Mouse (Mus musculus) brain, adult 2 months (tissue): ENCODE measurements around the gene Rngtt.
A peak's percentile ranks its signal among the peaks of the same experiment; 100 is the strongest.
"Not testable (repeated sequence)": the region's sequence is repeated elsewhere in the genome, so short reads cannot be mapped to it uniquely, and the experiment has no call there.

Experiments
- DNase-seq: peaks from one replicate; pipeline ENCODE4 v3.0.0; 2011; ENCODE audit warnings: low read depth, low spot score

Gene Rngtt

DNA sequence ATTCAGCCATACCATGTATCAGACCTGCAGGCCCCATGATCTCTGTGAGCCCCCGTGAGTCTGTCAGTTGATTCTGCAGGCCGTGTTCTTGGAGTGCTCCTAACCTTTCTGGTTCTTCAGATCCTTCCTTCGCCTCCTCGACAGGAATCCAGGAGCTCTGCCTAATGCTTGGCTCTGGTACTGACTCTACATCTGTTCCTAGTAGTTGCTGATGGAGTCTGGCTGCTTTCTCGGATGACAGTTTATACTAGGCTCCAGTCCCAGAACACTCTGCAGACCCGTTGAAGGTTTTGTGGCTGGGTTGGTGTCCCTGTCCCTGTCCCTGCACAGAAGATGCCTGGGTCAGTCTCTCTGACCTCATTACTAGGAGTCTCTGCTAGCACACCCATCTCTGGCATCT lies 131.8 kb downstream of the Rngtt start:
- DNase-seq = peak; percentile 52

DNA sequence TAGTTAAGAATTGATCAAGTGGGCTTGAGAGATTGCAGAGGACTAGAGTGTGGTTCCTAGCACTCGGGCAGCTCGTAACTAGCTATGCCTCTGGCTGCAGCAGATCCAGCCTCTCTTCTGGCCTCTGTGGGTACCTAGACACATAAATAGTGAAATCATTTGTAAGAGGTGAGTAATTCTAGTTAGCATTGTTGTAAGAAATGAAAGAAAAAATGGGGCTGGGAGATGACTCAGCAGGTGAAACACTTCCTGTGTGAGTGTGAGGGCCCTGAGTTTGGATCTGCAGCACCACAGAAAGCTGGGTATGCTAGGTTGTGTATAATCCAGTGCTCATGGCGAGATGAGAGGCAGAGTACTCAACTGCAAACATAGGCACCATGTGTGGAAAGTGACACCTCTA lies 136.2 kb downstream of the Rngtt start:
- DNase-seq = no peak

GRCm38 (mm10) chr4:33446881-33447280 lies 136.8 kb downstream of the Rngtt start:
- DNase-seq = no peak

DNA sequence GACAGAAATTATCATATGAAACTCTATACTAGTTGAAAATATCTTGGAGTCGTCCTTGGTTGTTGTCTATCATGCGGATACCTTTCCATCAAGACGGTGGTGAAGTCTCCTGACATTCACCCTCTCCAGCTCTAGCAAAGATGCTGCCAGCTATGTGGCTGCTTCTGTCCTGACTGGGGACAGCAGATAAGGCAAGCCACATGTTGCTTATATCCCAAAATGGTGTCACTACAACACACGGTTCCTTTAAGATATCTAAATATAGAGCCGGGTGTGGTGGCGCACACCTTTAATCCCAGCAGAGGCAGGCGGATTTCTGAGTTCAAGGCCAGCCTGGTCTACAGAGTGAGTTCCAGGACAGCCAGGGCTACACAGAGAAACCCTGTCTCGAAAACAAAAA lies 140.2 kb downstream of the Rngtt start:
- not testable (repeated sequence) for DNase-seq

DNA sequence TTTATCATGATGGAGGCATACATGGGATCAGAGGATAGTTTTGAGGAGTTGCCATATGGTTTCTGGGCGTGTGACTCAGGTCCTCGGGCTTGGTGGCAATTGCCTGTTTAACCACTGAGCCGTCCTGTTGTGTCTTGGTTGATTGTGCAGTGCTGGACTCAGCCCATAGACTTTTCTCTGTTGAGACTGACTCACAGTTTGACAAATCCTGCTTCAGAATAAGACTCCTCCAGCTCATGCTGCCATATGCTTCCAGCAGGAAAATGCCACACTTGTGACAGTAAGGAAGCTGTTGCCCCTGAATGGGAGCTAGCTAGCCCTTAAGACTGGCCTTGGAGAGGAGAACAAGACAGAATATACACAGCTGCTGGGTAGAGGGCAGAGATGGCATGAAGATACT lies 149.7 kb downstream of the Rngtt start:
- DNase-seq = peak; percentile 75

DNA sequence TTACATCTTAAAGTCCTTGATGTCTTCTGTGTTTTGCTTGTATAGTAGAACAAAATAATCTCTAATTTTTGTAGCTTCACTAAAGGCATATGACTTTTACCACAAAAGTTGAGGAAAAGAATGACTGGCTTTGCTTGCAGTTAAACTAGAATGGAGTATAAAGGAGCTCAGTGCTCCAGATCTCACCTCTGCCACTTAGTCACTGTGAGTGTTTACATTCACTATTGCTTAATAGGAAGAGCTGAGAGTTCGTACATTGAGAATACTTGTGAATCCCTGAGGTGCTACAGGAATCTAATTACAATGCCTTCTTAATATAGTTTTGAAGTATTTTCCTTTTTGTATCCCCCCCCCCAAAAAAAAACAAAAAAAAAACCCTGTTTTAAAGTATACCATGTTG lies 154.3 kb downstream of the Rngtt start:
- DNase-seq = no peak

GRCm38 (mm10) chr4:33465871-33466270 lies 155.8 kb downstream of the Rngtt start:
- DNase-seq = no peak

DNA sequence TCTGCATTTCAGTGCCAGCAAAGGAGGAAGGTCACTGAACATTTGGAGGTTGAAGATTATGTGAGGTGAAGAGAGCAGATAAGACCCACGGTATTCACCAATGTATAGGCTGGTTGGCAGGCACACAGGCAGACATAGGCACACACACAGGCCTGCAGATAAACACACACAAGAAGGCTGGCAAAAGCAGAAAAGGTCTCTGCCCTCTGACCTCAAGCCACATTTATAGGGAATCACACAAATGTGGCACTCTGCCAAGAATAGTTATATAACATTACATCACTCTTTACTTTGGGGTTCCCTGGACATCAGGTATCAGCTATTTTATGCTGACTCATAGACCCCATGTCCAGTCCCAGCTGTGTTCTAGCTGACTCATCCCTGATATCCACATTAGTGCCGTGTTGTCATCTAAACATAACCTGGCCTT lies 156.9 kb downstream of the Rngtt start:
- DNase-seq = no peak

DNA sequence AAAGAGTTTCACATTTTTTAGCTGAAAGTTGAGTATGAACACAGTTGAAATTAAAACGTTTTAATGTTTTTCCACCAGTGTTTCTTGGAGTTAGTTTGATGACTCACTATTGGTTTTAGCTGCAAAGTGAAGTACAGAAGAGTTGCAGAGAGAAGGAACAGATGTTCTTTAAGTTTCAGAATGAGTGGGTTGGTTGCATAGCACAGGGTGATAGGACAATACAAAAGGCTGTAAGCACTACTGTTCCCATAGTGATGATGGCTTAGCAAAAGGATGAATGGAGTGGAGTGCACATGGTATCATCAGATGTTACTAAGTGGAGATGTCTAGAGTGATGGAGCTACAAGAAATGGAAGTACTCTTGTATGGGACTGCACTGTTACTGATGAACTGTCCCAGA lies 157.5 kb downstream of the Rngtt start:
- DNase-seq = peak; percentile 84

- DNase-seq = no peak
Measured at GRCm38 (mm10) chr4:33468151-33468550, 158.0 kb downstream of the Rngtt start.

- DNase-seq = no peak
Measured at GRCm38 (mm10) chr4:33470671-33471302, 160.7 kb downstream of the Rngtt start.

GRCm38 (mm10) chr4:33478011-33478785 lies 168.1 kb downstream of the Rngtt start:
- DNase-seq = no peak

- no peak for DNase-seq
Measured at GRCm38 (mm10) chr4:33481721-33482120, 171.6 kb downstream of the Rngtt start.

DNA sequence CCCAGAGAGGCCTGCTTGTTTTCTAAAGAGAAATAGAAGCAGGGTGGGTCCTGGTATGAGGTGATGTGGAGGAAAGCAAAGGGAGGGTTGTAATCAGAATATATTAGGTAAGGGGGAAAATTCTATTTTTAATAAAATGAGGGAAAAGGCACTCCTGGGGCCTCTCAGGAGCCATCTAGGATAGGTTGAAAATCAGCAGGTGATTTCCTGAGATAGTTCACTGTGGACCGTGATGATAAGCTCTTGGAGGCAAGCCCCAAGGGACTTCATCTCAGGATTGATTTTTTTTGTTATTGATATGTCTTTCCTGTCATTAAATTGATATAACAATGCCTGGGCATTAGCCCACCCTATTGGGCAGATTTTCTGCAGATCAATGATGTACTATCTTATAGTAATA lies 175.9 kb downstream of the Rngtt start:
- DNase-seq = no peak

DNA sequence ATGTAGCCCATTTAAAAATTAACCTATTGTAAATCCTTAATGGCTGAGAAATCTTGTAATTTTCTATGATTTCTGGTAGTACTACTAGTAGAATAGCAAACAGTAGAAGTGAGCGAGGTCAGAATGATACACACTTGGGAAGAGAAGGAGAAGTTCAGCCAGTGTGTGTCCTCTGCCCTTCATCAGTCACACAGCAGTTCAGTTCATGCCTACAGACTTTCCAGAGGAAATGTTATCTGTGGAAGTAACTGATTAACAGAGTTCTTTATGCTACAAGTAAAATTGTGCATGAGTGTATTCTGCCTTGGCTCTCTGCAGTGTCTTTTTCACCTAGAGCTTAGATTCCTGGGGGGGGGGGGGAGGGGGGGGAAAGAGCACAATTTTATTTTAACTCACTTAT lies 181.0 kb downstream of the Rngtt start:
- DNase-seq = no peak

DNA sequence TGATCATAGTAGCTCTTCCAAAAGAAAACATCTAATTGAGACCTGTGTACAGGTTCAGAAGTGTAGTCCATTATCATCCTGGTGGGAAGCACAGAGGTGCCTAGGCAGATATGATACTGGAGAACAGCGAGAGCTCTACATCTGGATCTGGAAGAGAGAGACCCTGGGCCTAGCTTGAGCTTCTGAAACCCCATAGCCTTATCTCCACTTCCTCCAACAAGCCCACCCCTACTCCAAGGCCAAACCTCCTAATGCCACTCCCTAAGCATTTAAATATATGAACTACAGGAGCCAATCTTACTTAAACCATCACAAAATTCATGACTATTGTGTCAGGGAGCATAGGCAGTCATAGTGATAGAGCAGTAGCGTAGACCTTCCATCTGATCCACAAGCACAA lies 184.3 kb downstream of the Rngtt start:
- DNase-seq = no peak

DNA sequence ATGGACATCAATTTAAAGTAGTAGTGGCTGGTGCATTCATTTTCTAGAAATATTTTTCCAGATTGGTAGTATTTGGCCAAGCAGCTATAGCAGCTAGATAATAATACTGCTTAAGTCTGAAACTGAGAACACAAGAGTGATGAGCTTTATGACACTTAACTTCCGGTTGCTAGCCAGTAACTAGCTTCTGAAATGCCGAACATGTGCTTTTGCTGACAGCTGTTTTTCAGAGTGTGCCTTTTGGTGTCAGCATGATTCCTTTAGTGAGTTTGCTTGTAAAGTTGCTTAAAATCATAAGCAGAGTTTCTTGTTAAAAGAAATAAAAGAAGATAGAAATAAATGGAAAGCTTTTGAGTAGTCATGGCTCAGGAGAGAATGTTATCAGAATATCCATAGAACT lies 186.9 kb downstream of the Rngtt start:
- DNase-seq = peak; percentile 25

- no peak for DNase-seq
Measured at GRCm38 (mm10) chr4:33497657-33498056, 187.5 kb downstream of the Rngtt start.

DNA sequence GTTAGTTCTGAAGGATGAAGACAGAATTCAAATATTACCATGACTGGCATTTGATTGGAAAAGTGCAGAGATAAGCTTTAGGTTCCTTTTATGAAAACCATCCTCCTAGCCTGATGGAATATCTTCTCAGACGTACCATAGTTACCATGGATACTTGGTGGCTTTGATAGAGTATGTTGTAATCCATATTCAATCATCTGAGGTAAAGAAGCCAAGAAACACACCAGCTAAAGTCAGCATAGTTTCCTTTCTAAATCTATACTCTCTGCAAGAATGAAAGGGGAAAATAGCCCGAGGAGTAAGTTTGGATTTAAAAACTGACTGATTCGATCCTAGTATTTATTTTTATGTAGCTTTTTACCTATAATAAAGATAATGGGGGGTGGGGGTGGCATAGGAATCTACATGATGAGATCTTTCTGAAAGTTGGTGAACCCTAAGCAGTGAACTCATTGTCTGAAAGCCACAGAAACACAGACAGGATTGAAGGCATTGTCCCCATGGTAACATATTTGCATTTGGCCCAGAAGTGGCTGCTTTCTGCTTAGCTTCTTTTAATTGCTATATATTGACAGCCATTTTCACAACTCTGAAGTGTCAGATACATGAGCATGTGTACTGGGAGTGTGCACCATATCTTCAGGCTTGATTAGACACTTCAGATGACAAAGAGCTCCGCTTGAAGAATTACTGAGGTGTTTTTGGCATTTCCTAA lies 188.2 kb downstream of the Rngtt start:
- peak; percentile 27 for DNase-seq

DNA sequence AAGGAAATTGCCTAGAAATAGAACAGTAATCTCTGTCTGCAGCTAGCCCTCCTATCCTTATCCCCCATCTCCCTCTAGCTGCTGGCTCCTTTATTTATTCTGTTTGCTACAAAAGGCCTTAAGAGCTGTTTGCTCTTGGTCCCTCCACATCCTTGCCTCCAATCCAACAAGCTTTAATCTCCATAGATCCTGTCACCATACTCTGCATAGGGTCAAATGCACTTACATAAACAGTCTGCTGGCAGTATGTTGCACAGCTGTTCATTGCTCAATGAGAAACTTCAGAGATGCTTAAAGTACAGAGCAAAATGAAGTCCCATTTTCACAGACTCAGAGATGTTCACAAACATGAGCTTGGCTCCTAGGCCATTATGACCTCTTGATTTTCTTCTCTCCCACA lies 196.5 kb downstream of the Rngtt start:
- DNase-seq = no peak

- DNase-seq = peak; percentile 49
Measured at GRCm38 (mm10) chr4:33510544-33510943, 200.4 kb downstream of the Rngtt start.

GRCm38 (mm10) chr4:33513421-33513820 lies 203.3 kb downstream of the Rngtt start:
- no peak for DNase-seq
